Mouse (Mus musculus) kidney, adult 2 months (tissue): ENCODE data around the gene Nrsn2. TPM values are rescaled to one million over a fixed set of nuclear protein-coding genes. Genes with fewer than 3 reads are reported as not detected.

Experiments used
- DNase-seq: peaks from one replicate; pipeline ENCODE4 v3.0.0; 2021
- H3K27ac ChIP-seq: fragments of 200-500 bp; 2 replicates; pipeline ENCODE4 v1.5.1; 2012; ENCODE audit warnings: low read depth, low read length, control low read depth, inconsistent platforms; ENCODE audit not compliant: insufficient read depth
- H3K27me3 ChIP-seq: fragments of 200-500 bp; replicated peaks from 2 replicates; pipeline ENCODE4 v1.6.1; 2012; ENCODE audit warnings: mild to moderate bottlenecking, moderate library complexity, low read length, inconsistent platforms; ENCODE audit not compliant: control insufficient read depth, insufficient read depth
- H3K36me3 ChIP-seq: fragments of 200-500 bp; 2 replicates; pipeline ENCODE4 v1.6.1; 2012; ENCODE audit warnings: mild to moderate bottlenecking, moderate library complexity, low read length, inconsistent platforms; ENCODE audit not compliant: control insufficient read depth, insufficient read depth
- H3K4me1 ChIP-seq: fragments of 200-500 bp; 2 replicates; pipeline ENCODE4 v1.6.1; 2011; ENCODE audit warnings: low read length; ENCODE audit not compliant: control insufficient read depth, insufficient read depth
- H3K4me3 ChIP-seq: fragments of 200-500 bp; 2 replicates; pipeline ENCODE4 v1.5.1; 2011; ENCODE audit warnings: mild to moderate bottlenecking, low read depth, low read length, control low read depth; ENCODE audit not compliant: insufficient read depth
- CTCF ChIP-seq: fragments of 200-500 bp; conservative IDR thresholded peaks from 2 replicates; pipeline ENCODE4 v1.5.1; 2011; ENCODE audit warnings: low read depth, mild to moderate bottlenecking, control low read depth, low read length, moderate library complexity, mixed read lengths; ENCODE audit not compliant: insufficient read depth, insufficient read length
- POLR2A ChIP-seq: fragments of 200-500 bp; IDR thresholded peaks from one replicate; pipeline ENCODE4 v1.6.1; 2011; ENCODE audit warnings: low read depth, low read length, control low read depth
- WGBS: fragments of 180-500 bp; shearing (Covaris S2); methylation state at CpG from one replicate; pipeline ENCODE4 v1.1.7; 2018; 5-methylcytosine and 5-hydroxymethylcytosine counted together
- polyA plus RNA-seq: library from polyadenylated mRNA; depleted of rRNA; stranded (reverse); fragments of >200 nt; gene quantifications from 2 replicates; pipeline ENCODE4 v1.2.3, GENCODE M21; 2012

The Nrsn2 gene
- polyA plus RNA-seq, 1 experiment: 0.50 TPM

GRCm38 (mm10) chr2:152338319-152338718 lies 38.1 kb downstream of the Nrsn2 start:
- no peaks in the 10 kb centered on the region for H3K27me3 ChIP-seq
- no peak for DNase-seq
- TF ChIP-seq POLR2A (no peak), CTCF (no peak; the same call in 1 of the 2 replicates)
- WGBS: 85% methylated on average over 13 of the region's 13 CpGs
- H3K36me3 ChIP-seq: no peaks in the 10 kb centered on the region
- no peaks in the 10 kb centered on the region for H3K4me1 ChIP-seq
- H3K4me3 ChIP-seq: no peak overlapping the region
- no peak overlapping the region for H3K27ac ChIP-seq

- 87% methylated on average over 11 of the region's 11 CpGs for WGBS
- TF ChIP-seq POLR2A (no peak), CTCF (no peak)
Observed at GRCm38 (mm10) chr2:152337591-152338212, 38.7 kb downstream of the Nrsn2 start.

GRCm38 (mm10) chr2:152336856-152337255 lies 39.6 kb downstream of the Nrsn2 start:
- no peak for TF ChIP-seq CTCF
- no peak for TF ChIP-seq POLR2A
- peak; percentile 59 for DNase-seq

More at GRCm38 (mm10) chr2:152337591-152338212, 38.7 kb downstream of the Nrsn2 start:
- H3K4me1 ChIP-seq: no peaks in the 10 kb centered on the region
- H3K36me3 ChIP-seq: no peaks in the 10 kb centered on the region
- H3K4me3 ChIP-seq: no peak overlapping the region
- H3K27me3 ChIP-seq: no peaks in the 10 kb centered on the region
- peak; percentile 60 for DNase-seq
- H3K27ac ChIP-seq: no peak overlapping the region

GRCm38 (mm10) chr2:152335289-152335820 lies 41.1 kb downstream of the Nrsn2 start:
- no peaks in the 10 kb centered on the region for H3K27me3 ChIP-seq
- no peak for TF ChIP-seq POLR2A
- TF ChIP-seq CTCF: no peak
- no peak for DNase-seq
- WGBS: 66% methylated on average over 11 of the region's 11 CpGs
- H3K27ac ChIP-seq: no peak overlapping the region
- H3K36me3 ChIP-seq: no peaks in the 10 kb centered on the region
- H3K4me3 ChIP-seq: no peak overlapping the region
- H3K4me1 ChIP-seq: no peaks in the 10 kb centered on the region

More at GRCm38 (mm10) chr2:152336856-152337255, 39.6 kb downstream of the Nrsn2 start:
- Histone ChIP-seq H3K36me3 (no peaks in the 10 kb centered on the region), H3K4me1 (no peaks in the 10 kb centered on the region), H3K4me3 (no peak overlapping the region), H3K27me3 (no peaks in the 10 kb centered on the region), H3K27ac (no peak overlapping the region)
- WGBS: 50% methylated on average over 1 of the region's 1 CpGs

GRCm38 (mm10) chr2:152333345-152334006 lies 43.0 kb downstream of the Nrsn2 start:
- no peak for DNase-seq
- Histone ChIP-seq H3K36me3 (no peaks in the 10 kb centered on the region), H3K4me3 (no peak overlapping the region), H3K27me3 (no peaks in the 10 kb centered on the region), H3K4me1 (no peaks in the 10 kb centered on the region), H3K27ac (no peak overlapping the region)
- TF ChIP-seq CTCF: no peak
- TF ChIP-seq POLR2A: no peak
- 82% methylated on average over 4 of the region's 4 CpGs for WGBS

- Histone ChIP-seq H3K27me3 (no peaks in the 10 kb centered on the region), H3K36me3 (no peaks in the 10 kb centered on the region), H3K4me1 (no peaks in the 10 kb centered on the region), H3K4me3 (peak within 1 kb of the TSS; percentile 85), H3K27ac (peak within 1 kb of the TSS; percentile 67)
- TF ChIP-seq POLR2A (peak; percentile 33), CTCF (no peak)
- WGBS: under 1% methylated on average over 54 of the region's 54 CpGs
- DNase-seq: peak; percentile 95
Observed at GRCm38 (mm10) chr2:152332101-152332825, 44.2 kb downstream of the Nrsn2 start, which contains the start of gene Rbck1. Rbck1 (minus strand) TSS chr2:152332653.

- no peak overlapping the region for H3K27ac ChIP-seq
- H3K36me3 ChIP-seq: no peaks in the 10 kb centered on the region
- no peak overlapping the region for H3K4me3 ChIP-seq
- TF ChIP-seq CTCF: no peak
- no peak for TF ChIP-seq POLR2A
- 48% methylated on average over 7 of the region's 7 CpGs for WGBS
- no peak for DNase-seq
- H3K27me3 ChIP-seq: no peaks in the 10 kb centered on the region
- H3K4me1 ChIP-seq: no peaks in the 10 kb centered on the region
Observed at GRCm38 (mm10) chr2:152330858-152331423, 45.5 kb downstream of the Nrsn2 start.
